Mouse (Mus musculus): ENCODE measurements at regions not wholly inside any gene's neighbourhood (a gene's known extent, or its start where the extent isn't known, plus 50 kb on each side); places are given as distances from the start of the nearest gene placed in this dataset.

- no peak for TF ChIP-seq CTCF (IDR thresholded peaks at IDR 0.05)
- no peak for TF ChIP-seq EP300 (IDR thresholded peaks at IDR 0.05; ENCODE audit: insufficient read depth, low read depth, low read length)
- no peak for TF ChIP-seq POLR2A (IDR thresholded peaks at IDR 0.05; ENCODE audit: insufficient read depth, low read depth, low read length)
These were observed 62.5 kb upstream of the Hdac4 start for GRCm38 (mm10) chr1:92258026-92258425.

Data from heart, adult 2 months (tissue).